Mouse (Mus musculus) heart, embryonic 13.5 days (tissue): ENCODE measurements at regions not wholly inside any gene's neighbourhood (a gene's known extent, or its start where the extent isn't known, plus 50 kb on each side); places are given as distances from the start of the nearest gene placed in this dataset.

Source experiments
- ATAC-seq: fragments of 200-750 bp; cut with Nextera tagmentation; 2 replicates; pipeline ENCODE4 v1.8.0; 2017; ENCODE audit warnings: moderate TSS enrichment; ENCODE audit not compliant: insufficient number of reproducible peaks, low FRiP score, low TSS enrichment; ENCODE audit errors: extremely low read depth
- H3K27ac ChIP-seq: fragments of 300-500 bp; sonication (generic); replicated peaks from 2 replicates; pipeline ENCODE4 v1.5.1; 2015; ENCODE audit warnings: moderate library complexity, mild to moderate bottlenecking, inconsistent platforms
- H3K27me3 ChIP-seq: fragments of 300-500 bp; sonication (generic); replicated peaks from 2 replicates; pipeline ENCODE4 v1.6.1; 2015; ENCODE audit warnings: mild to moderate bottlenecking, inconsistent platforms
- H3K36me3 ChIP-seq: fragments of 300-500 bp; sonication (generic); 2 replicates; pipeline ENCODE4 v1.6.1; 2015; ENCODE audit warnings: mild to moderate bottlenecking, inconsistent platforms
- H3K4me1 ChIP-seq: fragments of 300-500 bp; sonication (generic); 2 replicates; pipeline ENCODE4 v1.6.1; 2015; ENCODE audit warnings: inconsistent platforms
- H3K4me2 ChIP-seq: fragments of 300-500 bp; sonication (generic); 2 replicates; pipeline ENCODE4 v1.6.1; 2015; ENCODE audit warnings: inconsistent platforms, mild to moderate bottlenecking, moderate library complexity
- H3K4me3 ChIP-seq: fragments of 300-500 bp; sonication (generic); 2 replicates; pipeline ENCODE4 v1.5.1; 2015; ENCODE audit warnings: moderate library complexity, mild to moderate bottlenecking, inconsistent platforms
- H3K9ac ChIP-seq: fragments of 300-500 bp; sonication (generic); 2 replicates; pipeline ENCODE4 v1.6.1; 2015; ENCODE audit warnings: inconsistent platforms, mild to moderate bottlenecking, moderate library complexity
- H3K9me3 ChIP-seq: fragments of 300-500 bp; sonication (generic); 2 replicates; pipeline ENCODE4 v1.6.1; 2016; ENCODE audit warnings: inconsistent platforms
- WGBS: fragments of 180-500 bp; shearing (Covaris S2); methylation state at CpG from one replicate; pipeline ENCODE4 v1.1.7; 2015; ENCODE audit warnings: mixed read lengths; 5-methylcytosine and 5-hydroxymethylcytosine counted together

DNA sequence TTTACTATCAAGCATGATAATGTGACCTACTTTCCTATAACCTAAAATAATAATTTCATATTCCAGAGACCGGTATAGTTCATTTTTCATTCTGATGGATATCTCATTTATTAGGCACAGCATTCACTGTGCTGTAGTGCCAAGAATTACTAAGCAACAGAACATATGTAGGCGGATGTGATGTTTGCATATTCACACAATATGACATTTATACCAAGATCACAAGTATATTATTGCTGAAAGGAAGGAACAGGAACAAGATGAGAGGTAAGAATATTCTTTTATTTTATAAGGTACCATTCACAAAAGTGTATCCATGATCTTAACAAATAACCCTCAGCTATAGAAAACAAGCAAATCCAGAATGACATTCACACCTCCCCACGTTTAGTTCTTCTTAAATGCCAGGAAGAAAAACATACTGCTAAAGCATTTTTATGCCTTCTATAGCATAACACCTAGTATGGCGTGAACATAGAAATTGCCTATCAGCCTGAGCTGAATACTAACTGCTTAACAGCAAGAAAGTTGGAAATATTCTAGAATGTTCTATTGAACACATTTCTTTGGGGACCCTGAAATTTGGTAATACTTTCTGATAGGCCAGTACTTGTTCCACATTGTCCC lies 1062.8 kb upstream of the Acvr2a start:
- no peak for ATAC-seq
- no peaks in the 10 kb centered on the region for H3K27me3 ChIP-seq
- no peak overlapping the region for H3K4me3 ChIP-seq
- H3K27ac ChIP-seq, result no peak overlapping the region
- no peaks in the 10 kb centered on the region for H3K36me3 ChIP-seq
- 64% methylated on average over 4 of the region's 4 CpGs for WGBS
- H3K4me2 ChIP-seq, result no peak overlapping the region
- H3K4me1 ChIP-seq, result no peaks in the 10 kb centered on the region
- no peak overlapping the region for H3K9ac ChIP-seq
- H3K9me3 ChIP-seq, result no peaks in the 10 kb centered on the region

DNA sequence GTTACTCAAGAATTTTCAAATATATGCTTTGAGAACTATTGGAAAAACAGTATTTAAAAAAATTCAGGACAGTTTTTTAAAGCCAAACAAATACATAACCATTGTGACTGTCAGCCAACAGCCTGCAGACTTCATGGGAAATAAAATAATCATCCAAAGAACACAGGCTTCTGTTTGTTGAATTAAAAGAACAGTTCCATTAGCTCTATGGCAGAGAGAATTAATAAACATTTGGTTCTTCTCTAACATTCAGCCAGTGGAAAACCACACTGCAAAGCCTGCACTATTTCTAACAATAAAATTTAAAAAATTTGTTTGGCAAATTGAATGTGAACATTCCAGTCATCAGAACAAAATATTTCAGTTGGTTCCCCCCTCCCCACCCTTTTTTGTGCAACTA lies 1058.2 kb upstream of the Acvr2a start:
- Histone ChIP-seq H3K27ac (no peak overlapping the region), H3K4me3 (no peak overlapping the region), H3K4me2 (no peak overlapping the region), H3K36me3 (no peaks in the 10 kb centered on the region), H3K9me3 (0 out of 2 replicates have a peak, but pooled peaks cover under 1% of the 10 kb centered on the region), H3K4me1 (no peaks in the 10 kb centered on the region), H3K9ac (no peak overlapping the region), H3K27me3 (no peaks in the 10 kb centered on the region)
- no peak for ATAC-seq

DNA sequence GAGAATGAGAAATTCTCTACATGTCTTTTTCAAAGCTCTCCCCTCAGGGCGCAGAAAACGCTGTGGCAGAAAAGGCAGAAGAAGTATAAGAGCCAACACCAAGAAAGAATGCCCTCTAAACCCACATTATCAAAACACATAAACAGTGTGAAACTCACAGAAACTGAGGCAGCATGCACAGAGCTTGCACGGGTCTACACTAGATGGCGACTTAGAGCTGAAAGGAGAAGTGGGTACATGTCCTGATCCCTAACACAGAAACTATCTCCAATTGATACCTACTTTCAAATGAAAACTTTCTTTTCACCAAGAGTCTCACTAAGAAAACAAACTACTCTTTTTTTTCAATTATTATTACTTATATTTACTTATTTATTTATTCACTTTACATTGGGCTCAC lies 1057.7 kb upstream of the Acvr2a start:
- no peak for ATAC-seq
- 0 out of 2 replicates have a peak, but pooled peaks cover 6% of the 10 kb centered on the region for H3K9me3 ChIP-seq
- WGBS, result 48% methylated on average over 4 of the region's 4 CpGs

DNA sequence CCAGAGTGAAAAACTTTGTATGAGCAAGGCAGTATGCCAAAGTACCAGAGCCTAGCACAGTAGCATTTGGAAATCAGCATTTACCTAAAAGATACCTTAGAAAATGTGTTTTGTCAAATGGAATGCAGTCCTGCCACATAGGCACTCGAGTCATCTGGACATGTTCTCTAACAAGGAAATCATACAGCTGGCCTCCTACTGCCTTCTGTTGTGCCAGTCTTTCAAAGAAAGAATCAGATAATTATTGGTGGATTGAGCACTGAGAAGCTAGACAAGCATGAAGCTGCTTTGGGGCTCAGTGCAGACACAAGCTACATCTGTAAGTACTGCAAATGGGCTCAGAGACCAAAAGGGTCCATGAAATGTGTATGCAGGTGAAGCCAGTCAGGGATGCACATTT lies 1038.1 kb upstream of the Acvr2a start:
- peaks cover 9% of the 10 kb centered on the region; the same call in 1 of the 2 replicates for H3K4me1 ChIP-seq
- no peaks in the 10 kb centered on the region for H3K27me3 ChIP-seq
- 34% methylated on average over 1 of the region's 1 CpGs for WGBS
- H3K27ac ChIP-seq, result no peak overlapping the region
- no peak overlapping the region for H3K4me3 ChIP-seq
- no peak for ATAC-seq
- H3K9ac ChIP-seq, result no peak overlapping the region
- no peaks in the 10 kb centered on the region for H3K36me3 ChIP-seq
- H3K9me3 ChIP-seq, result 0 out of 2 replicates have a peak, but pooled peaks cover 3% of the 10 kb centered on the region
- H3K4me2 ChIP-seq, result no peak overlapping the region

More for the DNA sequence above, 1057.7 kb upstream of the Acvr2a start:
- Histone ChIP-seq H3K36me3 (no peaks in the 10 kb centered on the region), H3K4me1 (no peaks in the 10 kb centered on the region), H3K4me2 (no peak overlapping the region), H3K4me3 (no peak overlapping the region), H3K27me3 (no peaks in the 10 kb centered on the region), H3K27ac (no peak overlapping the region), H3K9ac (no peak overlapping the region)

DNA sequence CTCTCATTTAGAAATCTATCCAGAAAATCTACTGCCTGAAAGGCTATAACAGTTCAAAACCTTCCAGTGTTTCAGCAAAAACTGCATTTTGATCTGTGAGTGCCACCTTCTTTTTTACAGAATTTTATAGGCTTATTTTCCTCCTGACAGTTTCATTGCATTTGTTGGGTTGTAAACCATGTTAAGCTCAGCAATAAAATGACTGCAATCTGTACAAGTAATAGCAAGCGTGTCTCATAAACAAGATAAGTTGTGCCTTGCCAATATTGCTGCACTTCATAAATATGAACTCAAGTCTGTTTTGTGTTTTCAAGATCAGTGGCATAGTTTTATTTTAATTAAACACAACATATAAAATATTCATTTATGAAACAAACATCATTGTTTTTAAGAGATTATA lies 1036.9 kb upstream of the Acvr2a start:
- H3K27me3 ChIP-seq, result no peaks in the 10 kb centered on the region
- no peak for ATAC-seq
- no peak overlapping the region for H3K4me2 ChIP-seq
- 0 out of 2 replicates have a peak, but pooled peaks cover 3% of the 10 kb centered on the region for H3K9me3 ChIP-seq
- 67% methylated on average over 1 of the region's 1 CpGs for WGBS
- no peak overlapping the region; the same call in 1 of the 2 replicates for H3K27ac ChIP-seq
- no peaks in the 10 kb centered on the region for H3K36me3 ChIP-seq
- no peak overlapping the region for H3K4me3 ChIP-seq
- H3K4me1 ChIP-seq, result peaks cover 9% of the 10 kb centered on the region; the same call in 1 of the 2 replicates
- no peak overlapping the region for H3K9ac ChIP-seq

DNA sequence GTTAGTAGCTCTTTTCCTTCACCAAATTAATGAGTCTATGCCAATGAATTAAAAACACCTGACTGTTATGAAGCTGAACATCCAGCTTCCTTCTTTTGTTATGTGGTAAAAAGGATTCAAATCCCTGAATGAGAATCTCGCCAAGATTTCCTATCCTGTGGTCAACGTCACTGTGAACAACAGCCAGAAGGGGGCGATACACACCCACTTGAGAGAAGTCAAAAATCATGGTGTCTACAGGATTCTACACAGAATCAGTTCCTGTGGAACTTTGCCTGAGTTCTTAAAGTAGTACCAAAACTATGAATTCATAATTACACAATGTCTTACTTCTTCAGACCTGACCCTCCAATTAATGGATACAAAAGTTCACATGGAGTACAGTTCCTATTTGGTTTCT lies 1028.1 kb upstream of the Acvr2a start:
- Histone ChIP-seq H3K27me3 (no peaks in the 10 kb centered on the region), H3K9me3 (no peaks in the 10 kb centered on the region), H3K4me3 (no peak overlapping the region), H3K9ac (no peak overlapping the region), H3K4me1 (no peaks in the 10 kb centered on the region), H3K27ac (no peak overlapping the region), H3K36me3 (no peaks in the 10 kb centered on the region), H3K4me2 (no peak overlapping the region)
- WGBS, result 12% methylated on average over 3 of the region's 3 CpGs
- no peak for ATAC-seq

DNA sequence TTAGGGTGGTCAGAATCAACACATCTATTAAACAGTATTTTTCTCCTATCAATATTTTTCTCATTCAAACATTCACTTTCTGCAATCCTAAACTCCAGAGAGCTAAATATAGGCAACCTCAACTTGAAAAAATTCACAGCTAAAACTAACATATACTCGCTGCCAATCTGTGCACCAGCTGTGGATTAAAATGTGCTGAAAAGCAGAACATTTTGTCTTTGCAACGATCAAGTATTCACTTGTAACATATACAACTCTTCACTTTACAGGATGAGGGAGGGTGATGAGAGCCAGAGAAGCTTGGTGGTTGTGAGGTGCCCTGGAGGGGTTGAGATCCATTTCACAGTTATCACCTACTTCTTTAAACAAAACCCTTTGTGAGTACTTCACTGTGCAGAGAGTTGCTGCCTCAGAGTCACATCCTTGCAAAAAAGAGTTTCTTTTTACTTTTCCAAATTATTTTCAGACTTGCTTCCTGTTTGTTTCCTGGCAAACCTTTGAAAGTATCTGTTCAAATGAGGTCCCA lies 991.1 kb upstream of the Acvr2a start:
- H3K27me3 ChIP-seq, result no peaks in the 10 kb centered on the region
- no peak overlapping the region for H3K4me3 ChIP-seq
- no peaks in the 10 kb centered on the region for H3K9me3 ChIP-seq
- no peaks in the 10 kb centered on the region for H3K4me1 ChIP-seq
- H3K27ac ChIP-seq, result no peak overlapping the region
- no peaks in the 10 kb centered on the region for H3K36me3 ChIP-seq
- 49% methylated on average over 2 of the region's 2 CpGs for WGBS
- H3K4me2 ChIP-seq, result no peak overlapping the region
- H3K9ac ChIP-seq, result no peak overlapping the region
- no peak for ATAC-seq

DNA sequence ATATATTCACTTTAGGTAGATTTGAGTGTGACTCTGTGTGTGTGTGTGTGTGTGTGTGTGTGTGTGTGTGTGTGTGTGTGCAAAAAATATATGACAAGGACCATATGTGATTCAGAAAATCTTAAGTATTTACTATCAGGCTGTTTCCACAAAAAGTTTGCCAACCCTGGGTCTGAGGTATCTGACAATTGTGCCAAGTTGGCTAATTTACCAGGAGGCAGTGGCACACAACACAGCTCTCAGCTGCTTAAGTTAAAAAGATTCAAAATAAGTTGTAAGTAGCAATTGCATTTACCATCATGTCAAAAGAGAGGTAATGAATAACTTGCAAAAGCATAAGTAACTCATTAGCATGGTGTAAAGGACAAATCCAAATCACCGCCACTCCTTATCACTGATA lies 981.4 kb upstream of the Acvr2a start:
- Histone ChIP-seq H3K4me1 (no peaks in the 10 kb centered on the region), H3K4me3 (no peak overlapping the region), H3K4me2 (no peak overlapping the region), H3K27ac (no peak overlapping the region), H3K9me3 (no peaks in the 10 kb centered on the region), H3K27me3 (no peaks in the 10 kb centered on the region), H3K9ac (no peak overlapping the region), H3K36me3 (no peaks in the 10 kb centered on the region)
- 75% methylated on average over 1 of the region's 1 CpGs for WGBS
- ATAC-seq, result no peak

DNA sequence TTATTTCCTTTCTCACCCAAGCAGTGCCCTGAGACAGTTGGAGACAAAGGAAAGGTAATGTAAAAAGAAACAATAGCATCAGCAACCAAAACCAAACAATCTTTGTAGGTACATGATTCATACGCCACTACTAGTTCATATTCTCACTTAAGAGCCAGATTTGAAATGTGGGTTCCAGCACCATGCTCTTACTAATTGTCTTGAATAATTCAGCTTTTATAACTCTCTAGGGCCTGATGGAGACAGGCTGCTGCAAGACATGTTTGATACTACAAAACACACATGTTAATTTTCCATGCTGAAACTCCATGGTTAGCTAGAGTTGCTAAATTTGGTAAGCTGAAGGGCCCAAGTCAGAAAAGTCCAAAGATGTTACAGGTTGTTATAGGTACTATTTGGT lies 980.4 kb upstream of the Acvr2a start:
- WGBS, result 87% methylated on average over 1 of the region's 1 CpGs
- Histone ChIP-seq H3K27ac (no peak overlapping the region), H3K9me3 (no peaks in the 10 kb centered on the region), H3K4me1 (no peaks in the 10 kb centered on the region), H3K4me2 (no peak overlapping the region), H3K4me3 (no peak overlapping the region), H3K27me3 (no peaks in the 10 kb centered on the region), H3K9ac (no peak overlapping the region), H3K36me3 (no peaks in the 10 kb centered on the region)
- no peak for ATAC-seq

DNA sequence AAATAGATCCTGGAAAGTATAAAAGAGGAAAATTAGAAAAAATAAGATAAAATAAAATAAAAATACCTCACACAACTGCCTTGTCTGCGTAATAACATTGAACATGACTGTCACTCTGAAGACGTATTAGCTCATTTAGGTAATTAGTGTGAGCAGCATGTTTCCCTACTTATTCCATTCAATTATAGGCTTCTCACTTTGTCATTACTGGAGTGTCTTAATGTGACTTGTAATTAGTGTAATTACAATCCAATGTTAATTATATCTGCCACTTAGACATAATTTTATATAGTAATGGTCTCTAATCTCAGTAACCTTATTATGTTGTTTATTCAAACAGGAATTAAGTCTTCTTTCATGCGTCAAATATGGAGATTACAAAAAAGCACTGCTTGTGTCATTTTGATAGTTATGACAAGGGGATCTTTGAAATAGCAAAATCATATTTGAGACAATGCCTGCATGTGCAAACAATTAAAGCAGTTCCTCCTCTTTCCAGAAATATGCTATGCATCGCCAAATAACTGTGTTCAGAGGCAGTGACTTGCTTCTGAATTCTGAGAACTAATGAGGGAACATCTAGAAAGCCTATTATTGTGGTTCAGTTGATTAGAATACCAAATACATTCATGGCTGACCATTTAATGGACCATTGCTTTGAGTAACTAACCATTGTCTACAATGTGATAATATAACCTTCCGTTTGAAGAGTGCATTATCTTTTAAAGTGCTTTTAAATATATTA lies 979.7 kb upstream of the Acvr2a start:
- no peaks in the 10 kb centered on the region for H3K4me1 ChIP-seq
- H3K9me3 ChIP-seq, result no peaks in the 10 kb centered on the region
- no peak overlapping the region for H3K27ac ChIP-seq
- H3K9ac ChIP-seq, result no peak overlapping the region
- no peak for ATAC-seq
- H3K4me3 ChIP-seq, result no peak overlapping the region
- no peak overlapping the region for H3K4me2 ChIP-seq
- no peaks in the 10 kb centered on the region for H3K36me3 ChIP-seq
- WGBS, result 78% methylated on average over 5 of the region's 5 CpGs
- H3K27me3 ChIP-seq, result no peaks in the 10 kb centered on the region

DNA sequence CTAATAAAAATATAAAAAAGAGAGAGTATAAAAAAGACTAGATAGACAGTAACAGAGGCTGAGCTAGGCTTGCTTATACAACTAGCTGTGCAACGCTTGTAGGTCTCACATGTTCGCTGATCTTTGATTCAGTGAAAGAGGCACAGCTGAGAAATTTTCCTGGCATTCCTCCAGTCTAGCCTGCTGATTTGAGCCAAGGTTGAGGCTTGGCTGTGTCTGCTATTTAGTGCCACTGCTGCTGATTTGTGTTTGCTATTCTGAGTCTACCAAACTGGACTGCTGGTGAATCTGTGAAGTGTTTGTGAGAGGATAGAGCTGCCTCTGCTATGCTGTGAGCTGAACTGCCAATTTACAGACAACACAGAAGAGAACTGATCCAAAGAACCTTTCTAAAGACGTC lies 956.7 kb upstream of the Acvr2a start:
- Histone ChIP-seq H3K9me3 (no peaks in the 10 kb centered on the region), H3K27me3 (no peaks in the 10 kb centered on the region), H3K27ac (no peak overlapping the region), H3K4me2 (no peak overlapping the region), H3K9ac (no peak overlapping the region), H3K4me1 (no peaks in the 10 kb centered on the region), H3K36me3 (no peaks in the 10 kb centered on the region), H3K4me3 (no peak overlapping the region)
- 56% methylated on average over 3 of the region's 3 CpGs for WGBS
- no peak for ATAC-seq

DNA sequence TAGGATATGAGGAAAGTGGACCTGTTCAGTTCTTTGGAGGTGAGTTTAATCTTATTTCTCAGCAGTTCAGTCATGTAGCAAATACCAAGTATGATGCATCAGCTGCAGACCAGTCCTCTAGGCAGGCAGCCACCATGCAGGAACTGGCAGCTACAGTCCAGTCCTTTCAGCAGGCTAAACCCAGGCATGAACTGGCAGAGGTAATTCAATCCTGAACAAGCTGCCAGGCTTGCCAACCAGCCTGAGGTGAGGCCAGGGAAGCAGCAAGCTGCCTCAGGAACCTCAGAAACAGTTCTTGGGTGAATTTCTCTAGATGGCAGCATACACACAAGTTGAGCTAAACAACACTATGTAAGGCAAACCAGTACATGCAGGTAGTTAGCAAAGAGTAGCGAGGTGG lies 951.5 kb upstream of the Acvr2a start:
- H3K27me3 ChIP-seq, result no peaks in the 10 kb centered on the region
- no peaks in the 10 kb centered on the region for H3K4me1 ChIP-seq
- no peak overlapping the region for H3K4me3 ChIP-seq
- no peak overlapping the region for H3K27ac ChIP-seq
- H3K9ac ChIP-seq, result no peak overlapping the region
- H3K9me3 ChIP-seq, result no peaks in the 10 kb centered on the region
- no peak for ATAC-seq
- WGBS, result 50% methylated on average over 1 of the region's 1 CpGs
- H3K4me2 ChIP-seq, result no peak overlapping the region
- H3K36me3 ChIP-seq, result no peaks in the 10 kb centered on the region
